Mouse (Mus musculus): ENCODE results near the gene Nlrp4f. TPM values are rescaled to one million over a fixed set of nuclear protein-coding genes. Genes with fewer than 3 reads are reported as not detected.

Gene Nlrp4f
- not detected in 2 replicates for polyA plus RNA-seq (2015; fragmentation: Nextera tagmentation; extraction: Ambion mirVana)

DNA sequence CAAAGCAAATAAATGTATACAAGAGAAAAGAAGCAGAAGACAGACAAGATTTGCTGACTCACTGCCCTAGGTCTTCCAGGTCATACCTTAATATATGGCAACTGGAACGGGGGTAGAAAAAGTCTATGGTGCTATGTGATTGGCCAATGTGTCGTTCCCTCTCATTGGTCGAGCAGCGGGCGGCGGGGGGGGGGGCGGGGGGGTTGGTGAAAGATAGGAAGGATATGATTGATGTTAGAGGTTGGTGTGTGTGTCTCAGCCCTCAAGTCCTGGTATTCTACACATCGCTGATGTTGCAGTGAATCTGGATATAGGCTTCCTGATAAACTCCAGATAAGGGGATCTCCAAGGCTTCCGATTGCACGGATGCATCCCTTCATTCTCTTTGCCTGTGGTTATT is at the start of gene Nlrp4f:
Gene Nlrp4f, minus strand, starts transcription at position 101 of the 400 bp plus-strand sequence.

DNA sequence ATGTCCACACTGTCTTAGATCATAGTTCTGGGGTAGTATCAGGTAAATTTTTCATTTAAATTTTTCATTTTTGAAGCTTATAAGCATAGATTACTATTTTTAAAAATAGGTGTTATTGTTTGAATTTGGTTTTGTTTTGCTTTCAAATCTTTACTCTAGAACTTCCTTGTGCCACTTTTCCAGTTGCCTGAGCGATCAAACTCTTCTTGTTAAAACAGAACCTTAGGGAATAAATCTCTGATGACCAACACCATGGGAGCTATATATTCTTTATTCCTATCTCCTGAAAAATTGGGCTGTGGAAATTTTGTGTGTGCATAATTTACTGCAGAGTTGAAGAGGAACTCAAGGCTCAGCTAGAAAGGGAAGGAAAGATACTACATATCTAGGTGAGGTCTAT is 55.8 kb downstream of the Nlrp4f start, which contains the start of gene Olfr466:
Gene Olfr466, plus strand, starts transcription at position 301 of the 400 bp plus-strand sequence.

GRCm38 (mm10) chr13:65137789-65138188 is 68.0 kb downstream of the Nlrp4f start, which contains the start of gene Olfr465-ps1:
Gene Olfr465-ps1 (plus strand): TSS chr13:65138089.

Other genes starting within 250 kb of the Nlrp4f start
- gene Spata31d1c, start 172.9 kb downstream of the Nlrp4f start, polyA plus RNA-seq (2015; fragmentation: Nextera tagmentation; extraction: Ambion mirVana), result not detected in 2 replicates
- gene Prss47, start 153.2 kb downstream of the Nlrp4f start, polyA plus RNA-seq (2015; fragmentation: Nextera tagmentation; extraction: Ambion mirVana), result not detected in 2 replicates
- gene Mfsd14b, start 93.0 kb downstream of the Nlrp4f start, polyA plus RNA-seq (2015; fragmentation: Nextera tagmentation; extraction: Ambion mirVana), result 52.5 and 57.4 TPM in 2 replicates
- not detected in 2 replicates for gene Olfr465-ps1, start 67.9 kb downstream of the Nlrp4f start, polyA plus RNA-seq (2015; fragmentation: Nextera tagmentation; extraction: Ambion mirVana)
- gene Olfr466, start 55.7 kb downstream of the Nlrp4f start, polyA plus RNA-seq (2015; fragmentation: Nextera tagmentation; extraction: Ambion mirVana), result not detected in 2 replicates
- gene Gm10775, start 53.6 kb upstream of the Nlrp4f start, polyA plus RNA-seq (2015; fragmentation: Nextera tagmentation; extraction: Ambion mirVana), result not detected in 2 replicates
- gene Zfp369, start 72.8 kb upstream of the Nlrp4f start, polyA plus RNA-seq (2015; fragmentation: Nextera tagmentation; extraction: Ambion mirVana), result 7.3 and 7.5 TPM in 2 replicates